Mouse (Mus musculus) MEL-GATA-1-ER (cell line): ENCODE measurements around the gene Hap1.
"Not testable (repeated sequence)": the region's sequence is repeated elsewhere in the genome, so short reads cannot be mapped to it uniquely, and the experiment has no call there.

Experiments
- DNase-seq: peaks from one replicate; pipeline ENCODE4 v3.0.0-alpha.2; 2012; ENCODE audit warnings: low read depth; ENCODE audit errors: extremely low read depth

Gene Hap1

GRCm38 (mm10) chr11:100318529-100319451, 37.1 kb downstream of the Hap1 start:
- no peak for DNase-seq

DNA sequence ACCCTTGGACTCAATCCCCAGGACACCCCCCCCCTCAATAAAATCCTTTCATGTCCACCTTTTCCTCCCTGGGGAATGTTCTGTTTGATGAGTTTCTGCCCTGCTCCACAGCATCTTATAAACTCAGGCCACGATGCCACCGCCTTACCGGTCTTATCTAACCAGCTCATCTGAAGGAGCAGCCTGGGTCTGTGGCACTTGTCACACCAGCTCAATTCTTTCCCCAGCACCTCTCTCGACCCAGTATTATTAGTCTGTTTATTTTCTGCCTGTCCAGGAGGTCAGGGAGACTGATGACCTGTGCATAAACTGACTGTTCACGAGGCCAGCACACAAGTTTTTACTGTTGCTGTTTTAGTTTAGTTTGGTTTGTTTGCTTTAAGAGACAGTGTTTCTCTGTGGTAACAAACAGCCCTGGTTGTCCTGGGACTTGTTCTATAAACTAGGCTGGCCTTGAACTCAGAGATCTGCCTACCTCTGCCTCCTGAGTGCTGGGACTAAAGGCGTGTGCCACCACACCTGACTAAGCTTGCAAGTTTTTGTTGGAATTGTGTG, 38.0 kb downstream of the Hap1 start:
- DNase-seq: no peak

- DNase-seq: no peak
Observed at GRCm38 (mm10) chr11:100315439-100315838, 40.5 kb downstream of the Hap1 start.

- no peak for DNase-seq
Observed at GRCm38 (mm10) chr11:100313424-100313823, 42.5 kb downstream of the Hap1 start.

DNA sequence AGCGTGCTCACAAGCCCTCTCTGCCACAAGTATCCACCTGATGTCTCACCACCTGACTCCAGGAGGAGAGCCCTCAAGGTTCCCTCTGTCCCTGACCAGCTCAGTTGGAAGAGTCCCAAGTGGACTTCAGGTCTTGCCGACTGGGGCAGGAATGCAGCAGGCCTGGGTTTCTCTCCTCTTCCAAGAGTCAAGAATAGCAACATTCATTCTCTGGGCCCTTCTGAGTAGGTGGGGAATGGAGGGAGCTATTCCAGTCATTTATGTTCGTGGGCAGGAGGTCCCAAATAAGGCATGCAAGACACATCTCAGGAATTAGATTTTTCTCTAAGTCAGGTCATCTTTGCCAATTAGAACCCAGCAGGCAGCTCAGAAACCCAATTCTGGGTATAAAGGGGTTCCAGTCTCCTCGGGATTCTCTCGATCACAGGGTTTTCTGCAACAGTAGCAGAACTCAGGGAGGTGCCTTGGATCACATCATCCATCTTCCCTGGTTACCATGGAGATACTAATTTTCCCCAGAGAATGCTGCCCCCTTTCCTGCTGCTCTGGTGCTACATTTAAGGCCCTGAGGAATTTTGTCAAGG, 43.7 kb downstream of the Hap1 start:
- no peak for DNase-seq

DNA sequence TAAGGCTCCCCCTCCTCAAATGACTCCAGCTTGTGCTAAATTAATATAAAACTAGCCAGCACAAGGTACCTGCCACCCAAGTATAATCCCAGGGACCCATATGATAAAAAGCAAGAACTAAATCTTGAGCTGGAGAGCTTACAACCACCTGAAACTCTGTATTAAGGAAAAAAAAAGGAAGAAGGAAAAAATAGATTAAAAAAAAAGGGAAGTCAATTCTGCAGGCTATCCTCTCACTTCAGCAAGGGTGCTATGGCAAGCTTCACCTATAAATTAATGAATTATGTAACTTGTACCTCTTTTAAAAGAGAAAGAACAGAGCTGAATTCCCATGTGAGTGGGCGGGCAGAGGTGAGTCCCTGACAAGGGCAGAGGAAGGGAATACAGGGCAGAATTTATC, 44.3 kb downstream of the Hap1 start:
- no peak for DNase-seq

DNA sequence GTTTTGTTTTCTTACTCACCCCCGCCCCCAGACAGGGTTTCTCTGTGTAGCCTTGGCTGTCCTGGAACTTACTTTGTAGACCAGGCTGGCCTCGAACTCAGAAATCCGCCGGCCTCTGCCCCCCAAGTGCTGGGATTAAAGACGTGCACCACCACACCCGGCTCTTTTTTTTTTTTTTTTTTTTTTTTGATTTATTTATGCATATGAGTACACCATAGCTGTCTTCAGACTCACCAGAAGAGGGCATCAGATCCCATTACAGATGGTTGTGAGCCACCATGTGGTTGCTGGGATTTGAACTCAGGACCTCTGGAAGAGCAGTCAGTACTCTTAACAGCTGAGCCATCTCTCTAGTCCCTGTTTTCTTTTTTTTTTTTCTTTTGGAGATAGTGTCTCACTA, 47.3 kb downstream of the Hap1 start:
- not testable (repeated sequence) for DNase-seq

GRCm38 (mm10) chr11:100307900-100308299, 48.0 kb downstream of the Hap1 start:
- no peak for DNase-seq

DNA sequence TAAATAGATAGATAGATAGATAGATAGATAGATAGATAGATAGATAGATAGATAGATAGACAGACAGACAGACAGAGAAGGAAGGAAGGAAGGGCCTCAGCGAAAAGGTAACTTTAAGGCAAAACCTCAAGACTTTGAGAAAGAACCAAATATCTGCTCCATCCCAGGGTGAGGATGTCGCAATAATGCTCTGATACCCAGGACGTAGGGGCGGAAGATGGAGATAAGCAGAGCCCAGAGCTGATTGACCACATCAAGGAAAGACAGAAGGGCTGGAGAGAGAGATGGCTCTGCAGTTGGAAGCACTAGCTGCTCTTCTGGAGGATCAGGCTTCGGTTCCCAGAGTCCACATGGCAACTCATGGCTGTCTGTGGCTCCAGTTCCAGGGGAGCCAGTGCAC, 54.6 kb downstream of the Hap1 start:
- DNase-seq: no peak

DNA sequence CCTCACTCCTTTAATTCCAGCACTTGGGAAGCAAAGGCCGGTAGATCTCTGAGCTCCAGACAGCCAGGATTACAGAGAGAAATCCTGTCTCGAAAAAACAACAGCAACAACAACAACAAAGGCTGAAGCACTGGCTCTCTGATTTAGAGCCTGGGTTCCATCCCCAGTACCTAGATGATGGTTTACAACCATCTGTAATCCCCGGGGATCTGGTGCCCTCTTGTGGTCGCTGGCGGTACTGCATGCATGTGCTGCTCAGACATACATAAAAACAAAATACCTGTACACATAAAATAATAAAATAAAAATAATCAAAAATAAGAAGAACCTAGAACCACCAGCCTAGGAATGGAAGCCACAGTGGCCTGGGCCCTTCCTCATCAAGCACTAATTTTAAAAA, 55.6 kb downstream of the Hap1 start:
- no peak for DNase-seq

- no peak for DNase-seq
Observed at GRCm38 (mm10) chr11:100298274-100299036, 57.5 kb downstream of the Hap1 start.

GRCm38 (mm10) chr11:100297801-100298200, 58.1 kb downstream of the Hap1 start:
- DNase-seq: no peak
